Mouse (Mus musculus) spleen, adult 2 months (tissue): Measurements from ENCODE around the gene Cmklr1. TPM values are rescaled to one million over a fixed set of nuclear protein-coding genes. Genes with fewer than 3 reads are reported as not detected.

ENCODE experiments used
- DNase-seq, 2 experiments: peaks; one replicate each; pipeline versions ENCODE4 v3.0.0 to v3.0.0-alpha.2; 2012 to 2021; ENCODE audit warnings: low spot score in 2 of 2, low read depth in 1 of 2
- H3K27ac ChIP-seq: fragments of 200-500 bp; 2 replicates; pipeline ENCODE4 v1.5.1; 2012; ENCODE audit warnings: low read length, inconsistent platforms; ENCODE audit not compliant: insufficient read depth
- H3K27me3 ChIP-seq: fragments of 200-500 bp; 2 replicates; pipeline ENCODE4 v1.6.1; 2012; ENCODE audit warnings: mild to moderate bottlenecking, moderate library complexity, low read length, inconsistent platforms; ENCODE audit not compliant: control insufficient read depth, insufficient read depth
- H3K36me3 ChIP-seq: fragments of 200-500 bp; 2 replicates; pipeline ENCODE4 v1.6.1; 2012; ENCODE audit warnings: mild to moderate bottlenecking, low read length, inconsistent platforms; ENCODE audit not compliant: control insufficient read depth, insufficient read depth
- H3K4me1 ChIP-seq: fragments of 200-500 bp; 2 replicates; pipeline ENCODE4 v1.6.1; 2011; ENCODE audit warnings: inconsistent platforms; ENCODE audit not compliant: control insufficient read depth, insufficient read depth, insufficient read length
- H3K4me3 ChIP-seq: fragments of 200-500 bp; 2 replicates; pipeline ENCODE4 v1.5.1; 2011; ENCODE audit warnings: mild to moderate bottlenecking, inconsistent platforms; ENCODE audit not compliant: insufficient read depth, insufficient read length; ENCODE audit errors: extremely low read depth
- CTCF ChIP-seq: fragments of 200-500 bp; IDR thresholded peaks from 2 replicates; pipeline ENCODE4 v1.5.1; 2011; ENCODE audit warnings: mild to moderate bottlenecking, inconsistent platforms; ENCODE audit not compliant: insufficient read depth, insufficient read length, insufficient replicate concordance; ENCODE audit errors: extremely low read depth
- POLR2A ChIP-seq: fragments of 200-500 bp; IDR thresholded peaks from 2 replicates; pipeline ENCODE4 v1.6.1; 2011; ENCODE audit warnings: low read depth, low read length, inconsistent platforms
- WGBS: fragments of 180-500 bp; shearing (Covaris S2); methylation state at CpG from one replicate; pipeline ENCODE4 v1.1.7; 2018; 5-methylcytosine and 5-hydroxymethylcytosine counted together
- polyA plus RNA-seq: library from polyadenylated mRNA; depleted of rRNA; stranded (reverse); fragments of >200 nt; gene quantifications from 2 replicates; pipeline ENCODE4 v1.2.3, GENCODE M21; 2012

The Cmklr1 gene
- polyA plus RNA-seq, 1 experiment = 31.7 TPM

DNA sequence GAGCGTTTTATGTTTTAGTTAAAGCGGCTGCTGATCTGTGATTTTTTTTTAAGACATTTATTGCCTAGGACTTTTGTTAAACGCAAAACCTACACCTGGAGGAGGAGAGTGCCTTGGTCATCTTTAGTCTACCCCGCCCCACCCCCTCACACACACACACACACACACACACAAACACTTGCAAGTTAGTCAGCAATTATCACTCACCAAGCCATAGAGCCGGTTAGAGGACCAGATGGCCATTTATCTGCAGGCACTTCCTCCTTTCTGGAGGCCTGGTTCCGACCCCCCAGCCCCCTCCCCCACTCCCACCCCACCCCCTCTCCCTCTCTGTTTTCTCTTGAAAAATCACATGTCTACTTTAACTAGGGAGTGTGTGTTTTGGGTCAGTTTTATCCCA, 65.8 kb downstream of the Cmklr1 start:
- Histone ChIP-seq H3K27ac (no peak overlapping the region), H3K36me3 (no peaks in the 10 kb centered on the region), H3K27me3 (no peaks in the 10 kb centered on the region), H3K4me3 (no peak overlapping the region), H3K4me1 (no peaks in the 10 kb centered on the region)
- WGBS = 33% methylated on average over 6 of the region's 6 CpGs
- no peak for TF ChIP-seq CTCF
- no peak for DNase-seq

DNA sequence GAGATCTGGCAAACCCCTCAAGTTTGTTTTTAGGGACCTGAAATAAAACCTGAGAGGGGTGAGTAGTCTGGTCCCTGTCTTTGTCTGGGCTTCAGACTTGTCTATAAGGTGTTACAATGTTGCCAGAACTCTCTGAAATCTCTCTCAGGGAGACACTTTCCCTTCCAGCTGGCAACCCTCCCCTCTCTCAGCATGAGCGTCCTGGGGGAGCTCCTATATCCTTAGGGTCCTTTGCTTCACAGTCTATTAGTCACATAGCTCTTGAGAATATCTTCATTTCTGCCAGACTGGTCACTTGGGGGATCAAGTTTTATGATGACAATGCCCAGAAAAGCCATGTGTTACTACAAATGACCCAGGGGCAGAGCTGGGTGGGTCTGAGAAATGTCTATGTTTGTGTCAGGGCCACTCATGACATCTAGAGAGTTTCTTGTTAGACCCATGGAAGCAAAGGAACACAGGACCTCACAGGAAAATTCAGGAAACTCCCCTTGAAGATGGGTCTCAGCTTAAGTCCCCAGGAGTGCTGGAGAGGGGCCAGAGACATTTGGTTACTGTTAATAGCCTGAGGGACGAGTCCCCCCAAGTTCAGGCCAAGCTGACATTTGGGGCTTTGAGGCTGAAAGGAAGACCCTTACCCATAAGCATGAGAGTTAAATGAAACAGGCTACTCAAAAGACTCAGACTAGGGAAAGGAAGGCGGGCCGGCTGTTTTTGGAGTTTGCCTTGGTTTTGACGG, 66.6 kb downstream of the Cmklr1 start:
- no peaks in the 10 kb centered on the region for H3K27me3 ChIP-seq
- no peak for TF ChIP-seq POLR2A
- no peak for TF ChIP-seq CTCF
- H3K27ac ChIP-seq = no peak overlapping the region
- no peaks in the 10 kb centered on the region for H3K36me3 ChIP-seq
- H3K4me3 ChIP-seq = no peak overlapping the region
- 77% methylated on average over 5 of the region's 5 CpGs for WGBS
- H3K4me1 ChIP-seq = no peaks in the 10 kb centered on the region
- no peak for DNase-seq

DNA sequence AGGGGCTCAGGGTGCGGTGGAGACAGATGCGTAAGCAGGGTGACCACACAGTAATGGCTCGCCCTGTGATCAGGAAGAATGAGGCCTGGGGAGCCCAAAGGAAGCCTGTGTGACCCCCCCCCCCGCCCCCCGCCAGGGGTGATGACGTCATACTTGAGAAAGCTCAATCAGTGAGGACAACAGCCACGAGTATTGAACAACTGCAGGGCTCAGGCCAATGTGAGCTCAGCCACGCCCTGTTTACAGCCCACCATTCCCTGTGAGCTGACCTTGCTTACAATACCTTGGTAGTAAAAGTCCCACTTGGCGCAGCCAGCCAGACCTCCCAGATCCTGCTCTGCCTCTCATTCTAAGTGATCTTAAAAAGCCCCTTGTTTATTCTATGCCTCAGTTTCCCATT, 69.4 kb downstream of the Cmklr1 start:
- Histone ChIP-seq H3K27ac (no peak overlapping the region), H3K4me3 (no peak overlapping the region), H3K27me3 (no peaks in the 10 kb centered on the region), H3K36me3 (no peaks in the 10 kb centered on the region), H3K4me1 (no peaks in the 10 kb centered on the region)
- 60% methylated on average over 9 of the region's 9 CpGs for WGBS
- no peak for TF ChIP-seq CTCF
- TF ChIP-seq POLR2A = no peak
- DNase-seq = no peak

DNA sequence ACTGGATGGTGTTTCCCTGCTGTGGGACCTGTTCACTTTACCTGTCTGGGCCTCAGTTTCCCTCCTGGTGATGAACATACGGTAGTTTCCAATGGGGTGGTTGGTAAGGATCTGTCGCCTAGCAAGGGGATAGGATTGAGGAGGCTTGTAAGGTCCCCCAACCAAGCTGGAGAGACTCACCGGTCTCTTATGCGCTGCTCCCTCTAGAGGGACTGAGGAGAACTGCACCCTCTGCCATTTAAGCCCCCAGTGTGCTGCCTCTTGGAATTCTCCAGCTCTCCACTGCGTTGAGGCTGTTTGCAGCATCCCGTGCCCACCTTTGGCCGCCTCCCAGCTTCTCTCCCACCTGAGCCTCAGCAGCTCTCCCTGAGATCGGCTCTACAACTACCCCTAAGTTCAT, 70.0 kb downstream of the Cmklr1 start:
- H3K27ac ChIP-seq = no peak overlapping the region
- WGBS = 47% methylated on average over 8 of the region's 8 CpGs
- H3K36me3 ChIP-seq = no peaks in the 10 kb centered on the region
- TF ChIP-seq CTCF = peak; percentile 35; the same call in 1 of the 2 replicates
- TF ChIP-seq POLR2A = no peak
- H3K27me3 ChIP-seq = no peaks in the 10 kb centered on the region
- no peak for DNase-seq
- no peak overlapping the region for H3K4me3 ChIP-seq
- no peaks in the 10 kb centered on the region for H3K4me1 ChIP-seq

DNA sequence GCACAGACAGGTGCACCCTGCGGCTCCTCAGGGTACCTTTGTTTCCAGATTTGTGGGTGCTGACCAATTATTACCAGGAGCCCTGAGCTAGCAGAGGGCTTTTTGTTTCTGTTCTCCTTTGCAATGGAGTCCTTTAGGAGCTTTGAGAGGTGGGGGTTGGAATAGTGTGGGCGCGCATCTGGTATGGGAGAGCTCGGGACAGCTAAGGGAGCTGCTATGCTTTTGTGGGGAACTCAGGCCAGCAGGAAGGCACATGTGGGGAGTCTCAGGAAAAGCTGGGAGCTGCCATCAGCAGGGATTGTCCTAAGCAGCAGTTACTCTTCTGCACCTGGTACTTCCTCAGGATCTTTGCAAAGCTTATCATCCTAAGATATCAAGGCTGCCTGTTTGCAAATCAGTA, 71.1 kb downstream of the Cmklr1 start:
- no peaks in the 10 kb centered on the region for H3K4me1 ChIP-seq
- H3K27ac ChIP-seq = no peak overlapping the region
- DNase-seq = no peak
- H3K36me3 ChIP-seq = no peaks in the 10 kb centered on the region
- no peaks in the 10 kb centered on the region for H3K27me3 ChIP-seq
- no peak overlapping the region for H3K4me3 ChIP-seq
- WGBS = 79% methylated on average over 4 of the region's 4 CpGs
- no peak for TF ChIP-seq CTCF
- no peak for TF ChIP-seq POLR2A

DNA sequence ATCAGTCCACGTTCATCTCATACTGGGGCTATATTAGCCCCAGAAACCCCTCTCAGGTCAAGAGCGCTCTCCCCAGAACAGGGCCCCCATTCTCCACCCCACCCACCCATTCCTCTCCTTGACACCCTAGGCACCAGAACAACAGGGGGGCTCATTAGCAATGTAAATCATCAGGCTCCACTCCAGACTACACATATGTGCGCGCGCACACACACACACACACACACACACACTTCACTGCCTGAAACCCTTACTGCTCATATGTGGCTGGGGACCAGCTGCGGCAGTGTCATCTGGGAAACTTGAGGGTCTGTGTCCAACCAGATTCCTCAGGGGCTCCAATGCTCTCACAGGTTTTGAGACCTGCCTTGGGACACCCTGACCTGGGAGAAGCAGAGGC, 71.8 kb downstream of the Cmklr1 start:
- no peak for DNase-seq
- no peak for TF ChIP-seq POLR2A
- no peak for TF ChIP-seq CTCF
- 90% methylated on average over 6 of the region's 6 CpGs for WGBS
- Histone ChIP-seq H3K36me3 (no peaks in the 10 kb centered on the region), H3K27ac (no peak overlapping the region), H3K4me3 (no peak overlapping the region), H3K27me3 (no peaks in the 10 kb centered on the region), H3K4me1 (no peaks in the 10 kb centered on the region)

DNA sequence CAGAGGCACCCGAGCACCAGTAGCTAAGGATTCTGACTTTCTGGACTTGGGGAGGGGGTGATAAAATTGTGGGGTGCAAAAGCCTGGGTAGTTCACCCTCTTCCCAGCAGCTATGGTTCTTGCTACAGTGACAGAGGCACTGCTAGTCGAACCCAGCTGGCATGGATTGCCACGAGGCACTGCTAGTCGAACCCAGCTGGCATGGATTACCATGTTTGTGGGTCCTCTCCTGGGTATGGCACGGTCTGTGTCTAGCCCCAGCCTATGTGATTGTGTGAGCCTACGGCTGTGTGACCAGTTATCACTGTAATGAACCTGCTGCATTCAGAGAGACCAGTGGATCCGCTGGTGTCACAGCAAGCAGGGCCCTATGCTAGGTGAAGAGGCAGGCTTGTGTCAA, 72.7 kb downstream of the Cmklr1 start:
- Histone ChIP-seq H3K27ac (no peak overlapping the region), H3K27me3 (no peaks in the 10 kb centered on the region), H3K4me1 (no peaks in the 10 kb centered on the region), H3K36me3 (no peaks in the 10 kb centered on the region), H3K4me3 (no peak overlapping the region)
- WGBS = 82% methylated on average over 7 of the region's 7 CpGs
- TF ChIP-seq POLR2A = no peak
- no peak for DNase-seq
